ENCODE assay signal across 9 mouse cellular contexts in the genomic region with DNA sequence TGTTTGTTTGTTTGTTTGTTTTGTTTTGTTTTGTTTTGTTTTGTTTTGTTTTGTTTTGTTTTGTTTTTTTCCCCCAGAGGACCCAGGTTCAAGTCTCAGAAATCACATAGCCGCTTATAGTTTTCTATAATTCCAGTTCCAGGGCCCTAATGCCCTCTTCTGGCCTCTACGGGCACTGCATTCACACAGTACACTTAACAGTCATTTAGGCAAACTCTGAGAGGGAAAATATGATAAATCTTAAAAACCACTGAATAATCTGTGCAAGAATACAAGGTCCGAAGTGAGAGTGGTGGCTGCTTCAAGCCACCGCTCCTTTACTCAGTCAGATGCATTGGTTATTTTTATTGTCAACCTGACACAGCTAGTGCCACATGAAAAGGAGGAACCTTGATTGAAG. TPM values are rescaled to one million over a fixed set of nuclear protein-coding genes. Genes with fewer than 3 reads are reported as not detected.
DNase-seq lines count a peak whose midpoint lies in the region; ATAC-seq and TF ChIP-seq lines count a peak whose summit lies in the region.
"Had no signal": no experiment of that assay in that cellular context is flagged by ENCODE, and none has a peak within 500 bp of the region (broad histone marks: within the 10 kb centered on the region; RNA-seq: fewer than 3 reads in every experiment).

No protein-coding gene starts in this region.

- H3K4me2 ChIP-seq in heart, embryonic 16.5 days (ENCODE audit: low read depth, low read length): no peak overlapping the region
- no peak overlapping the region for H3K4me2 ChIP-seq in lung, postnatal 0 days (replicated peaks; ENCODE audit: low read depth, low read length)
- H3K4me2 ChIP-seq: limb, embryonic 15.5 days had no signal

- no peaks in the 10 kb centered on the region for H3K27me3 ChIP-seq in heart, embryonic 16.5 days (ENCODE audit: control insufficient read depth, insufficient read depth, low read length)
- H3K27me3 ChIP-seq in lung, postnatal 0 days (replicated peaks; ENCODE audit: insufficient read depth, low read length): no peaks in the 10 kb centered on the region
- H3K27me3 ChIP-seq: limb, embryonic 15.5 days had no signal

- TF ChIP-seq EP300 in lung, postnatal 0 days (IDR thresholded peaks at IDR 0.05): no peak

- ATAC-seq in heart, embryonic 16.5 days (replicated peaks; ENCODE audit: extremely low read depth, insufficient read depth, low FRiP score): no peak
- ATAC-seq in lung, postnatal 0 days: no peak
- ATAC-seq in monocyte, adult 5-6 weeks (replicated peaks; ENCODE audit: insufficient number of reproducible peaks, low FRiP score, low TSS enrichment, poor library complexity, severe bottlenecking): no peak

- WGBS in heart, embryonic 16.5 days: 92% methylated on average over 4 of the region's 4 CpGs
- WGBS in lung, postnatal 0 days: 87% methylated on average over 4 of the region's 4 CpGs

- H3K36me3 ChIP-seq in heart, embryonic 16.5 days (ENCODE audit: control insufficient read depth, insufficient read depth): no peaks in the 10 kb centered on the region
- H3K36me3 ChIP-seq in lung, postnatal 0 days (ENCODE audit: insufficient read depth, low read length): no peaks in the 10 kb centered on the region
- H3K36me3 ChIP-seq: limb, embryonic 15.5 days had no signal

- peaks cover 28% of the 10 kb centered on the region for H3K4me1 ChIP-seq in heart, embryonic 16.5 days (ENCODE audit: control insufficient read depth, insufficient read depth, low read length)
- H3K4me1 ChIP-seq in lung, postnatal 0 days (ENCODE audit: insufficient read depth, low read depth, low read length): peaks cover 2% of the 10 kb centered on the region; the same call in 1 of the 2 replicates

- peak; percentile 65 for TF ChIP-seq CTCF in lung, postnatal 0 days (IDR thresholded peaks at IDR 0.05)

- H3K27ac ChIP-seq in heart, embryonic 16.5 days (ENCODE audit: low read length): peak overlapping the region; percentile 62; the same call in 1 of the 2 replicates
- H3K27ac ChIP-seq in lung, postnatal 0 days (ENCODE audit: low read length): no peak overlapping the region
- H3K27ac ChIP-seq: limb, embryonic 15.5 days had no signal

- no peak for DNase-seq in heart, adult 18-20 months
- no peak for DNase-seq in lung, postnatal 0 days (ENCODE audit: low spot score)
- DNase-seq in lung, postnatal 25 days (ENCODE audit: low spot score): no peak
- peak; percentile 31 for DNase-seq in ZHBTc4 (ENCODE audit: low read depth, low spot score)
- peak; percentile 27 for DNase-seq in thymus, postnatal 25 days
- DNase-seq: cerebellum, adult 11 months had no signal

- no peak overlapping the region for H3K4me3 ChIP-seq in heart, embryonic 16.5 days (ENCODE audit: low read length)
- H3K4me3 ChIP-seq in lung, postnatal 0 days (ENCODE audit: low read depth, low read length): no peak overlapping the region
- H3K4me3 ChIP-seq: limb, embryonic 15.5 days had no signal

- no peaks in the 10 kb centered on the region; the same call in 1 of the 2 replicates for H3K9me3 ChIP-seq in heart, embryonic 16.5 days (replicated peaks; ENCODE audit: control insufficient read depth, low read length)
- no peaks in the 10 kb centered on the region for H3K9me3 ChIP-seq in lung, postnatal 0 days (ENCODE audit: low read length)
- H3K9me3 ChIP-seq: limb, embryonic 15.5 days had no signal

- H3K9ac ChIP-seq in heart, embryonic 16.5 days (ENCODE audit: low read length): no peak overlapping the region
- H3K9ac ChIP-seq in lung, postnatal 0 days (replicated peaks; ENCODE audit: low read depth): no peak overlapping the region
- H3K9ac ChIP-seq: limb, embryonic 15.5 days had no signal

RNA-seq across cellular contexts. Expression of gene Wipi1, which starts 15.9 kb away (rescaled TPM):
- polyA plus RNA-seq in heart, embryonic 16.5 days (2015; fragmentation: Nextera tagmentation; extraction: Ambion mirVana): 51.6 and 55.3 TPM in 2 replicates
- total RNA-seq in heart, adult 18-20 months (2021): 100 to 1,000 TPM; 100 to 107 TPM
- polyA plus RNA-seq in lung, postnatal 0 days (2015; fragmentation: Nextera tagmentation; extraction: Ambion mirVana): 51.4 and 65.1 TPM in 2 replicates
- 1.5 to 4.0 TPM (median 1.9 TPM) in 3 replicates for total RNA-seq in monocyte, adult 5-6 weeks (2017)

RNA-seq across cellular contexts. Expression of gene Prkar1a, which starts 21.6 kb away (rescaled TPM):
- 455 and 485 TPM in 2 replicates for polyA plus RNA-seq in heart, embryonic 16.5 days (2015; fragmentation: Nextera tagmentation; extraction: Ambion mirVana)
- total RNA-seq in heart, adult 18-20 months (2021): 100 to 1,000 TPM; 371 to 461 TPM
- polyA plus RNA-seq in lung, postnatal 0 days (2015; fragmentation: Nextera tagmentation; extraction: Ambion mirVana): 305 TPM in 2 replicates
- 124 to 194 TPM (median 167 TPM) in 3 replicates for total RNA-seq in monocyte, adult 5-6 weeks (2017)

Comparison
In these comparisons a context has a peak if more than half of its experiments do, and no peak if none do; other contexts are left out.
1. DNase-seq: peak in ZHBTc4 (single experiment) and thymus, postnatal 25 days (single experiment); none in heart, adult 18-20 months (0 of 2), lung, postnatal 0 days (single experiment) and lung, postnatal 25 days (single experiment).
2. RNA of gene Wipi1, which starts 15.9 kb away (total RNA-seq): 100 to 107 TPM in heart, adult 18-20 months; 1.5 to 4.0 TPM in monocyte, adult 5-6 weeks; every median in the first group is over 10 times any median in the second.